Mouse (Mus musculus) Patski (cell line): ENCODE data around the gene Slc35e4. TPM values are rescaled to one million over a fixed set of nuclear protein-coding genes. Genes with fewer than 3 reads are reported as not detected.
"Not testable (repeated sequence)": the region's sequence is repeated elsewhere in the genome, so short reads cannot be mapped to it uniquely, and the experiment has no call there.

ENCODE experiments used
- ATAC-seq: fragments of 100-300 bp; one replicate; pipeline ENCODE4 v1.8.0; 2021
- CTCF ChIA-PET: fragments of 350-600 bp; sonication (Branson Sonifier 250); formaldehyde crosslinking; loops from one replicate; lab custom pipeline; 2022; ENCODE audit warnings: inconsistent platforms; lab: Charles Lee
- POLR2A ChIA-PET: fragments of 350-600 bp; sonication (Branson Sonifier 250); formaldehyde crosslinking; loops from one replicate; lab custom pipeline; 2022; ENCODE audit warnings: antibody characterized with exemption, inconsistent platforms; lab: Charles Lee
- DNase-seq: peaks from one replicate; pipeline ENCODE4 v3.0.0-alpha.2; 2011; ENCODE audit warnings: low read depth, low spot score
- H3K27me3 ChIP-seq: fragments of 371-371 bp; one replicate; pipeline ENCODE4 v1.5.1; 2021
- CTCF ChIP-seq: fragments of 100-300 bp; IDR thresholded peaks from one replicate; pipeline ENCODE4 v1.5.1; 2021
- in situ Hi-C: fragments of 300-500 bp; cut with MboI; formaldehyde crosslinking; loops from 3 replicates; pipeline ENCODE4 v1.11.1; 2018; ENCODE audit warnings: low pct_unique_long_range_greater_than_20kb, mixed read lengths
- polyA plus RNA-seq: library from polyadenylated mRNA; unstranded; gene quantifications from one replicate; pipeline ENCODE4 v1.2.3, GENCODE M21; 2021

Slc35e4 gene
- polyA plus RNA-seq = 25.6 TPM

DNA sequence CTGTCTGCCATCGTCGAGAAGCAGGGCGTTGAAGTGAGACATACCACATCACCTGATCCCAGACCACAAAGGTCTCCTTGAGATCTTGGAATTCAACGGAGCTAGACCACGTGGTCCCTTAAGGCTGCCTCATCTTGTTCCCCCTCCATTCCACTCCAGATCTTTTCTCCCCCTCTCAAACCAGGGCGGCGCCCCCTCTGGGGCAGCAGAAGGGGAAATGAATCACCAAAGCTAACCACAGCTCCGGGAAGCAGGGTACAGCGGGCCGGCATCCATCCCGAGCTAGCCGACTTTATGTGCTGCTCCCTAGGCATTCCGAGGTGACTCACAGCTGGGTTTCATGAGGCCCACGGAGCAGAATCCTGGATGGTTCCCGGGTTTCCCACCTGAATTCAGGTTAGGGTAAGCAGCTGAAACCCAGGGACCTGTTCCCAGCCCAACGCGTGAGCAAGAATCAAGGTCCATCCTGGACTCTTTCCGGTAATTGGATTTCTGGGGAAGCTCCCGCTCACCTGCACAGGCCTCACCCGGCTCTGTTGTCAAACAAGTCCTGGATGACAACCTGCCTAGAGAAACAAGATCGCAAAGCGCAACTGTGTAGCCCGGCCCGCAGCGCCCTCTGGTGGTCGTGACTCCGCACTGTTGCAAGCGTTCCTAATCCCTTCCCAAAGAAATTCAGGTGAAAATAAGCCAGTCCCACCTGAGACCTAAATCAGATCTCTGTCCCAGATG, at the start of gene Slc35e4:
TSS of gene Slc35e4 (minus strand) at position 556 of the 732 bp plus-strand sequence.
- in situ Hi-C loops = no loop called here
- TF ChIP-seq CTCF = no peak
- DNase-seq = peak; percentile 86
- ChIA-PET POLR2A (interaction anchor here (1.1 to 2.0 kb wide), 6 partner anchors 11 to 100 kb away, joined by 3 to 12 read pairs (median 4); partner anchors contain the start of genes 4921536K21Rik and Dusp18), CTCF (interaction anchor here (0.8 to 3.3 kb wide), 11 partner anchors 9 to 117 kb away, joined by 3 to 17 read pairs (median 6); partner anchors contain the start of genes 4921536K21Rik and Dusp18)
- ATAC-seq = peak; percentile 40
- no peaks in the 10 kb centered on the region for H3K27me3 ChIP-seq

DNA sequence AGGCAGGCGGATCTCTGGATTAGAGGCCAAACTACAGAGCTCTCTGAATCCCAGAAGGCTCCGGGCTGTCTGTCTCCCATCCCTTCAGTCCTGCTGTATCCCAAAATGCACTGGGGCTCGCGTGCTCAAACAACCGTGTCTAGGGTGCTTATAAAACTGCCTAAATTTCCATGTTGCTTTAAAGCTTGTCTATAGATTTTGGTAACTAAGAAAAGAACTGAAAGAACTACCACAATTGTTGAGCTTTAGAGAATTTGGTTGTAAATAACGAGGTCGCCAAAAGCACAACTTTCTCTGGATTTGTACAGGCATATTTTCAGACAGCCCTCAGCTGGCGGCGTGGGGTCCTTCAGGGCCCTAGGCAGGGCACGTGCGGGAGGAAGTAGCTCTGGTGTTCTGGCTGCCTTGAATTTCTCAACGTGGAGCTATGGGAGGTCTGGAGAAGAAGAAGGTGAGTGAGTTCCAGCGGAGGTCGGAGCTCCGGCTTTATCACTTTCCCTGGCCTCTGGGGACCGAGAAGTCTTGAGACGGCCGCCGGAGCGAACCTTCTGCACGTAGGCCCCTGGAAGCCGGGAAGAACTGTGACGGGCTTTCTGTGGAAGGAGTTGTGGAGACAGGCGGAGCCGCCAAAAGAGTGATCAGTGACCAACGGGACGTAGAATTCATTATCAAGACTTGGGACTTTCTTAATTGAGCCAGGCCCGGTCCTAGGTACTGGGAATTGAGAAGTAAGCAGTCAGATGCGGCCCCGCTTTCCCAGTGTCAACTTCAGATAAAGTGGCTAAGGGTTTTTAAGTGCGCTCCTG, 49.3 kb upstream of the Slc35e4 start, which contains the start of gene Pes1:
TSS of gene Pes1 (plus strand) at position 366 of the 806 bp plus-strand sequence.
- CTCF ChIA-PET = interaction anchor here (0.8 to 1.3 kb wide), 3 partner anchors 11 to 25 kb away, joined by 3 read pairs; no protein-coding TSS in a partner anchor

DNA sequence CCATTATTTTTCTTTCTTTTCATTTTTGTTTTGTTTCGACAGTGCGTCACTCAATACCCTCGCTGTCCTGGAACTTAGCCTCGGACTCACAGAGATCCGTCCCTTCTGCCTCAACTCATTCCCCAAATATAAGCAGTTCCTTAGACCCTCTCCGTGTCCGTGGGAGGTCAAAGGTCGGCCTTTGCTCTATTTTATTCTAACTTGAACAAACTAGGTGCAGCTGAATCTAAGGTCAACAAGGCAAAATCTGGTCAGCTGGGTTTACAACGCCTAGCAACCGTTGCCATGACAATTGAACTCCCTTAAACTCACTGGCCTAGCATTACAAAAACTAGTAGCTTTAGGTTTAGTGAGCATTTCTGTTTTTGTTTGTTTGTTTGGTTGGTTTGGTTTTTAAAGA, 48.7 kb upstream of the Slc35e4 start:
- CTCF ChIA-PET = interaction anchor here (0.8 kb wide), 1 partner anchor 24 kb away, joined by 3 read pairs; no protein-coding TSS in a partner anchor
- POLR2A ChIA-PET = no interaction called here
- DNase-seq = no peak
- ATAC-seq = no peak
- in situ Hi-C loops = no loop called here
- peaks cover 17% of the 10 kb centered on the region for H3K27me3 ChIP-seq
- no peak for TF ChIP-seq CTCF

More for the DNA sequence above, 49.3 kb upstream of the Slc35e4 start, which contains the start of gene Pes1:
- TF ChIP-seq CTCF = no peak
- in situ Hi-C loops = no loop called here
- ATAC-seq (peak; percentile 35), DNase-seq (peak; percentile 77)
- H3K27me3 ChIP-seq = peaks cover 13% of the 10 kb centered on the region
- POLR2A ChIA-PET = no interaction called here

DNA sequence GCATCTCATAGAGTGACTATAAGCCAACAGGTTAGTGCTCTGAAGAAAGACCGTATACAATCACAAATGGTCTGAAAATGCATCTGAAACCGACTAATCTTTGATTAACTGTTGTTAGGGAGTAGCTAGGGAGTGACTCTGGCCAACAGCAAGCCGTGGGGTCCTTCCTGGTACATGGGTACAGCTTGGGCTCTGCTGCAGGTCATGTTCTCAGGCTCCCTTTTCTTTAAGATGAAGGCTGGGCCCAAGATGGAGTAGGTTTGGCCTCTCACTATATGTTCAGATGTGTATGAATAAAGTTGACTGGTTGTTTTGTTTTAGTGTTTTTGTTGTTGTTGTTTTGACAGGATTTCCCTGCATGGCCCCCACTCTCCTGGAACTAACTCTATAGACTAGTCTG, 47.3 kb upstream of the Slc35e4 start:
- in situ Hi-C loops = no loop called here
- POLR2A ChIA-PET = no interaction called here
- H3K27me3 ChIP-seq = peaks cover 30% of the 10 kb centered on the region
- ATAC-seq = no peak
- no peak for DNase-seq
- no peak for TF ChIP-seq CTCF
- CTCF ChIA-PET = no interaction called here

DNA sequence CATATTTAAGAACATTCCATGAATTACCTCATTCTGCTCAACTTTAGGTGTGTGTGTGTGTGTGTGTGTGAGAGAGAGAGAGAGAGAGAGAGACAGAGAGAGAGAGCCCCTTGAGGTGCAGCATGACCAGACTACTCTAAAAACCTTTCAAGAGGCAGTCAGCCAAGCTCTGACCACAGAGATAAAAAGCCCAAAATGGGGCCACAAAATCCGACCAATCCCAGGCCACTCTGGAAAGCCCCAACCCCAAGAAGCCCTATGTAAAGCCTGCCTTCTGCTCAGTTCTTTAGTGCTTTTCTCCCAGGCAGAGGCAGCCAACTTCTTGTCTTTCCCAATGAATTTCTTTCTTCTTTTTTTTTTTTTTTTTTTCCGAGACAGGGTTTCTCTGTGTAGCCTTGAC, 46.4 kb upstream of the Slc35e4 start:
- CTCF ChIA-PET = no interaction called here
- H3K27me3 ChIP-seq = peaks cover 37% of the 10 kb centered on the region
- ATAC-seq (no peak), DNase-seq (no peak)
- POLR2A ChIA-PET = no interaction called here
- TF ChIP-seq CTCF = no peak
- in situ Hi-C loops = no loop called here

DNA sequence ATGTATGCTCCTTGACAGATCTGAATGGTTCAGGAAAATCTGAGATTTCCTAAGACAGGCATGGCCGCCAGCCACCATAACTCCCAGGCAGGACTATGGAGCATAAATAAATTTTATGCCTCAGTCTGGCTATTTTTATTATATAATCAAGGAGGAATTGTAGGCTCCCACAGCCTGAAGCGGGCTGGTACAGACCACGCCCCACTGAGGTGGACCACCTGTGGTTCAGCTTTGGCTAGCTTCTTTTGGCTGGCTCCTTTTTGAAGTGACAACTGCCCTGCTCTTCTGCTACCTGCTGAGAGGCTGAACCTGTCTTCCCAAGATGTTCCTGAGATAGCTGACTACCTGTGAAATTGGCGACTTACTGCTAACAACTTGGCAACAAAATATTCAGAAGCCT, 40.9 kb upstream of the Slc35e4 start:
- CTCF ChIA-PET, in situ Hi-C loops, POLR2A ChIA-PET, ATAC-seq, DNase-seq: not testable (repeated sequence)
- H3K27me3 ChIP-seq = peaks cover 34% of the 10 kb centered on the region

DNA sequence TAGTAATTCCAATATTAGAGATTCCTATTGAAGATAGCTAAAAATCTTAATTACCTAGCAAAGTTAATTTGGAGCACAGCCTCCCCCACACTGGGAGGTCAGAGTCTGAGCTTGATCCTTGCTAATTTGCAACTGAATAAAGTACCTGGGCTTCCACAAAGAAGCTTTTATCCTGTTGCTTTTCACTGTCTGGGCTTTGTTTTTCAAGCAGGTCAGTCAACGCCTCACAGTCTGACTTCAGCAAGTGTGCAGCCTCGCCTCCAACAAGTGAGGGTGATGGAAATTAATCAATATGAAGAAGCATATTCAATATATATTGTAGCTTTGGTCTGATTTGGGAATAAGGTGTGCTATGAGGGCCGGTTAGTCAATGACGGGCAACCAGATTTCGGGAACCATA, 40.4 kb upstream of the Slc35e4 start:
- ATAC-seq, CTCF ChIA-PET, DNase-seq, POLR2A ChIA-PET, in situ Hi-C loops: not testable (repeated sequence)
- peaks cover 29% of the 10 kb centered on the region for H3K27me3 ChIP-seq

DNA sequence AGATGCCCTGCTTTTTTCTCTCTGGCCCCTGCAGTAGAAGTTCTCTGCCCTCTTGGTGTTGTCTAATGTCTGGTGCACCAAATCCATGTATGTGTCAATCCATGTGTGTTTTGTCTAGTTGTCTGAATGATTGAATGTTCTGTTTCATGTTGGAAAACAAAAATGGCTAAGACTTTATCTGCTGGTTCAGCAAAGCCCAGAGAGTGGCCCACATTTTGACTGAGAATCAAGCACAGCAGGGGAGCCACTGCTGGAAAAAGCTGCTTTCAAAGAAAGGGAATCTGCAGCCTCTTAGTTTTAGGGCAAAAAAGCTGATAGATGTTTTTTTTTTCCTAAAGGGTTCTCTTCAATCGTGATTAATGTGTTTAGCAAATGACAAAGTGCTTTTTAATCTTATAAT, 31.9 kb upstream of the Slc35e4 start:
- ChIA-PET CTCF (no interaction called here), POLR2A (no interaction called here)
- DNase-seq = no peak
- no peak for ATAC-seq
- in situ Hi-C loops = no loop called here
- H3K27me3 ChIP-seq = peaks cover 38% of the 10 kb centered on the region
- no peak for TF ChIP-seq CTCF

DNA sequence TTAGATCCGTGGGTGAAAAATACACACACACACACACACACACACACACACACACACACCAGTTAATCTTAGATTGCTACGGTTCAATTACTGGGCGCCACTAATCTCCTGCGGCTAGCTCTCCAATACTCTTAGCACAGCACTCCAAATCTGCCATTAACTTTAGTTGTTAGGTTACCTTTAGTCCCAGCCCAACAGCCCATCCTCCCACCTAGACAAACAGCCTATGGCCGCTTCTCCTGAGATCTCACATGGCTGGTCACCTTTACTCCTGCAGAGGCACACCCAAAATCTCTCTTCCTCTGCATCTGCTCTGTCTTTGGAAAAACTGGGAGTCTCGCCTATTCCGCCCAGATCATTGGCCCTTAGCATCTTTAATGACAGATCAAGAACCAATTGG, 26.9 kb upstream of the Slc35e4 start:
- ChIA-PET POLR2A (no interaction called here), CTCF (no interaction called here)
- ATAC-seq = no peak
- in situ Hi-C loops = no loop called here
- H3K27me3 ChIP-seq = peaks cover 63% of the 10 kb centered on the region
- no peak for DNase-seq
- no peak for TF ChIP-seq CTCF

DNA sequence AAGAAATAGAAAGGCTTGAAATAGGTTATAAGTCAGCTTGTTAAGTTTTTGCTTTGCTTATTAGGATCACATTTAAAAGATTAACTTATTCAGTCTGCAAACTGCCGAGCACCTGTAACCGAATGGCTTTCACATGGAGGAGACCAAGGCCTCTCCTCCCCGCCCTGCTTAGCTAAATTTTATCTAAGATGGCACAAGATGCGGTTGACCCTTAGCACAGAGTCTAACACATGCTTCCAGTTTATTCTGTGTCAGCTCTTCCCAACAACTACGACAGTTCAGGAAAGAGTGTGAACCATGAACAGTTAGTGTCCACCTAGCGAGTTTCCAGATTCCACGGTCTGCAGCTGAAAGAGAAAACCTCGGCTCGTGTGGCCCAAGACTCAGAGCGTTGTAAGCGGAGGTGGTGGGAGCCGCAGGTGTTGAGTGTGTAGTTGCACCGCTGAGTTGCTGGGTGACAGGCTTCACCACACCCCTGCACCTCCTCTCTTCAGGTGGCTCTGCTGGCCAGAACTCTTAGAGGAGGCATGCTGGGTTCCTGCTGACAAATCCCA, 22.9 kb upstream of the Slc35e4 start:
- ATAC-seq = no peak
- DNase-seq = no peak
- peaks cover 48% of the 10 kb centered on the region for H3K27me3 ChIP-seq
- ChIA-PET POLR2A (no interaction called here), CTCF (no interaction called here)
- in situ Hi-C loops = no loop called here
- TF ChIP-seq CTCF = no peak
